Mouse (Mus musculus): ENCODE results near the gene Rragd. TPM values are rescaled to one million over a fixed set of nuclear protein-coding genes. Genes with fewer than 3 reads are reported as not detected.

Gene Rragd
- 10.2 TPM for polyA plus RNA-seq (2017; shearing (Covaris generic))

GRCm38 (mm10) chr4:32982716-32983175 is at the start of gene Rragd:
TSS of gene Rragd (plus strand) at chr4:32983037.

GRCm38 (mm10) chr4:32950356-32951034 is 32.3 kb upstream of the Rragd start, which contains the start of gene Ankrd6:
TSS of gene Ankrd6 (minus strand) at chr4:32950841.

GRCm38 (mm10) chr4:33031195-33031960 is 48.5 kb downstream of the Rragd start, which contains the start of gene Ube2j1:
TSS of gene Ube2j1 (plus strand) at chr4:33031416.

GRCm38 (mm10) chr4:33062981-33063380 is 80.1 kb downstream of the Rragd start, which contains the start of gene Gabrr2:
TSS of gene Gabrr2 (plus strand) at chr4:33062999.

Other genes starting within 250 kb of the Rragd start
- gene Lyrm2, start 182.8 kb upstream of the Rragd start, polyA plus RNA-seq (2017; shearing (Covaris generic)), result 80.8 TPM
- 2.0 TPM for gene Ankrd6, start 32.2 kb upstream of the Rragd start, polyA plus RNA-seq (2017; shearing (Covaris generic))
- gene Ube2j1, start 48.4 kb downstream of the Rragd start, polyA plus RNA-seq (2017; shearing (Covaris generic)), result 39.6 TPM
- gene Gabrr2, start 80.0 kb downstream of the Rragd start, polyA plus RNA-seq (2017; shearing (Covaris generic)), result 35.5 TPM
- gene Gabrr1, start 149.5 kb downstream of the Rragd start, polyA plus RNA-seq (2017; shearing (Covaris generic)), result not detected
- not detected for gene Pm20d2, start 206.7 kb downstream of the Rragd start, polyA plus RNA-seq (2017; shearing (Covaris generic))
- gene Srsf12, start 226.0 kb downstream of the Rragd start, polyA plus RNA-seq (2017; shearing (Covaris generic)), result 3.4 TPM

Data from CD4-positive, CD25-positive, alpha-beta regulatory T cell, adult 9 weeks (primary cell).